8 mouse cellular contexts compared by ENCODE assay signal in the genomic region with DNA sequence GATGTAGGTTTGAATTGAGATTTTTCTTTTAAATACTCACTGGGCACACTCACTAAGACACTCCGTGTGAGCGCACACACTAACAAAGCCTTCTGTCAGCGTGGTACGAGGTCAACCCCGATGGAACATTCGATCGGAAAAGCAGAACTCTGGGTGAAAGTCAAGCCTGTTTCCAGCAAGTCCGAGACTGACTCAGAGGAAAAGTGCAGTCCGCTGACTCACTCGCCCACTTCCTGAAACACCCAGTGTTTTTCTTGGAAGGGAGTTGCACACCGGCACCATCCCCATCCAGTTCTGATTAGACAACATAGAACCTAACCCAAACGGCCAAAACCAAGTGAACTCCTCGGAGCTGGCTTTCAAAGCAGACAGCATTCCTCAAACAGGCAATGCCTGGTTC.
A peak's percentile ranks its signal among the peaks of the same experiment; 100 is the strongest.
DNase-seq lines count a peak whose midpoint lies in the region; ATAC-seq and TF ChIP-seq lines count a peak whose summit lies in the region.

No protein-coding gene starts in this region.

- no peaks in the 10 kb centered on the region for H3K36me3 ChIP-seq in erythroblast, embryonic 14.5 days (ENCODE audit: control insufficient read depth)
- H3K36me3 ChIP-seq in heart, embryonic 16.5 days (ENCODE audit: control insufficient read depth, insufficient read depth) = no peaks in the 10 kb centered on the region
- no peaks in the 10 kb centered on the region for H3K36me3 ChIP-seq in liver, embryonic 16.5 days (ENCODE audit: control insufficient read depth, insufficient read depth)
- H3K36me3 ChIP-seq in stomach, postnatal 0 days (ENCODE audit: control insufficient read depth, insufficient read depth, low read length) = no peaks in the 10 kb centered on the region

- H3K9ac ChIP-seq in heart, embryonic 16.5 days (ENCODE audit: low read length) = no peak overlapping the region
- H3K9ac ChIP-seq in liver, embryonic 16.5 days (ENCODE audit: low read depth, low read length) = no peak overlapping the region
- no peak overlapping the region for H3K9ac ChIP-seq in stomach, postnatal 0 days (ENCODE audit: low read length)

- no peaks in the 10 kb centered on the region for H3K27me3 ChIP-seq in erythroblast, embryonic 14.5 days (ENCODE audit: control insufficient read depth)
- no peaks in the 10 kb centered on the region for H3K27me3 ChIP-seq in heart, embryonic 16.5 days (ENCODE audit: control insufficient read depth, insufficient read depth, low read length)
- no peaks in the 10 kb centered on the region for H3K27me3 ChIP-seq in liver, embryonic 16.5 days (ENCODE audit: control insufficient read depth, insufficient read depth, low read depth, low read length)
- no peaks in the 10 kb centered on the region for H3K27me3 ChIP-seq in stomach, postnatal 0 days (ENCODE audit: control insufficient read depth, insufficient read depth, low read length)

- no peak for TF ChIP-seq CTCF in stomach, postnatal 0 days (IDR thresholded peaks at IDR 0.05; ENCODE audit: low read depth)

- H3K4me3 ChIP-seq in erythroblast, embryonic 14.5 days (replicated peaks) = peak overlapping the region; percentile 22
- peak overlapping the region; percentile 17; the same call in 1 of the 2 replicates for H3K4me3 ChIP-seq in brown adipose tissue, adult 24 weeks (ENCODE audit: insufficient read depth, low read depth, low read length)
- H3K4me3 ChIP-seq in heart, embryonic 16.5 days (ENCODE audit: low read length) = no peak overlapping the region
- H3K4me3 ChIP-seq in liver, embryonic 16.5 days (ENCODE audit: low read depth, low read length) = no peak overlapping the region
- H3K4me3 ChIP-seq in stomach, postnatal 0 days (ENCODE audit: low read depth, low read length) = no peak overlapping the region

- H3K9me3 ChIP-seq in erythroblast, embryonic 14.5 days (ENCODE audit: control insufficient read depth, low read length) = no peaks in the 10 kb centered on the region
- H3K9me3 ChIP-seq in heart, embryonic 16.5 days (replicated peaks; ENCODE audit: control insufficient read depth, low read length) = no peaks in the 10 kb centered on the region
- H3K9me3 ChIP-seq in liver, embryonic 16.5 days (replicated peaks; ENCODE audit: control insufficient read depth, low read length) = no peaks in the 10 kb centered on the region
- H3K9me3 ChIP-seq in stomach, postnatal 0 days (ENCODE audit: control insufficient read depth, low read length) = no peaks in the 10 kb centered on the region

- TF ChIP-seq EP300 in stomach, postnatal 0 days (optimal IDR thresholded peaks at IDR 0.05) = no peak

- DNase-seq in stomach, postnatal 0 days (ENCODE audit: low spot score) = peak; percentile 83
- DNase-seq in thymus, postnatal 14 days = no peak
- DNase-seq in cerebellum, postnatal 4 days (ENCODE audit: low spot score in 2 of 2) = no peak

- peaks cover 35% of the 10 kb centered on the region for H3K4me1 ChIP-seq in erythroblast, embryonic 14.5 days (ENCODE audit: control insufficient read depth)
- peaks cover 27% of the 10 kb centered on the region for H3K4me1 ChIP-seq in brown adipose tissue, adult 24 weeks (ENCODE audit: control insufficient read depth, insufficient read depth, insufficient read length, low read length)
- H3K4me1 ChIP-seq in heart, embryonic 16.5 days (ENCODE audit: control insufficient read depth, insufficient read depth, low read length) = peaks cover 28% of the 10 kb centered on the region
- H3K4me1 ChIP-seq in liver, embryonic 16.5 days (ENCODE audit: control insufficient read depth, low read depth, low read length) = peaks cover 9% of the 10 kb centered on the region
- no peaks in the 10 kb centered on the region; the same call in none of the 2 replicates for H3K4me1 ChIP-seq in stomach, postnatal 0 days (replicated peaks; ENCODE audit: control insufficient read depth, insufficient read depth)

- peak overlapping the region; percentile 83 for H3K27ac ChIP-seq in brown adipose tissue, adult 24 weeks (replicated peaks; ENCODE audit: low read depth, low read length)
- H3K27ac ChIP-seq in heart, embryonic 16.5 days (ENCODE audit: low read length) = peak overlapping the region; percentile 58
- H3K27ac ChIP-seq in liver, embryonic 16.5 days (ENCODE audit: low read length) = no peak overlapping the region; the same call in 1 of the 2 replicates
- H3K27ac ChIP-seq in stomach, postnatal 0 days (replicated peaks) = peak overlapping the region; percentile 86

- 56% methylated on average over 13 of the region's 13 CpGs for whole genome bisulfite sequencing in heart, embryonic 16.5 days
- WGBS in liver, embryonic 16.5 days (ENCODE audit: insufficient replicate concordance) = 13% methylated on average over 13 of the region's 13 CpGs
- WGBS in stomach, postnatal 0 days = 47% methylated on average over 13 of the region's 13 CpGs

- H3K4me2 ChIP-seq in heart, embryonic 16.5 days (ENCODE audit: low read depth, low read length) = peak overlapping the region; percentile 29
- peak overlapping the region; percentile 16; the same call in 1 of the 2 replicates for H3K4me2 ChIP-seq in liver, embryonic 16.5 days (ENCODE audit: low read depth, low read length)
- no peak overlapping the region for H3K4me2 ChIP-seq in stomach, postnatal 0 days (replicated peaks; ENCODE audit: low read depth)

- no peak for ATAC-seq in erythroblast, adult 5-6 weeks (replicated peaks; ENCODE audit: low FRiP score, poor library complexity, severe bottlenecking)
- ATAC-seq in heart, embryonic 16.5 days (replicated peaks; ENCODE audit: extremely low read depth, insufficient read depth, low FRiP score) = no peak
- ATAC-seq in liver, embryonic 16.5 days (ENCODE audit: low read depth) = peak; percentile 12; the same call in 1 of the 2 replicates
- peak; percentile 88 for ATAC-seq in stomach, postnatal 0 days (ENCODE audit: low FRiP score, low TSS enrichment)

Comparison
In these comparisons a context has a peak if more than half of its experiments do, and no peak if none do; other contexts are left out.
1. H3K4me3 ChIP-seq: peak in erythroblast, embryonic 14.5 days (single experiment) and brown adipose tissue, adult 24 weeks (single experiment); none in heart, embryonic 16.5 days (single experiment), liver, embryonic 16.5 days (single experiment) and stomach, postnatal 0 days (single experiment).
2. ATAC-seq: peak in liver, embryonic 16.5 days (single experiment) and stomach, postnatal 0 days (single experiment); none in erythroblast, adult 5-6 weeks (single experiment) and heart, embryonic 16.5 days (single experiment).